Mouse (Mus musculus) spleen, adult 2 months (tissue): ENCODE results near the gene Rcn1.

ENCODE experiments used
- CTCF ChIP-seq: fragments of 200-500 bp; IDR thresholded peaks from 2 replicates; pipeline ENCODE4 v1.5.1; 2011; ENCODE audit warnings: mild to moderate bottlenecking, inconsistent platforms; ENCODE audit not compliant: insufficient read depth, insufficient read length, insufficient replicate concordance; ENCODE audit errors: extremely low read depth
- POLR2A ChIP-seq: fragments of 200-500 bp; IDR thresholded peaks from 2 replicates; pipeline ENCODE4 v1.6.1; 2011; ENCODE audit warnings: low read depth, low read length, inconsistent platforms

DNA sequence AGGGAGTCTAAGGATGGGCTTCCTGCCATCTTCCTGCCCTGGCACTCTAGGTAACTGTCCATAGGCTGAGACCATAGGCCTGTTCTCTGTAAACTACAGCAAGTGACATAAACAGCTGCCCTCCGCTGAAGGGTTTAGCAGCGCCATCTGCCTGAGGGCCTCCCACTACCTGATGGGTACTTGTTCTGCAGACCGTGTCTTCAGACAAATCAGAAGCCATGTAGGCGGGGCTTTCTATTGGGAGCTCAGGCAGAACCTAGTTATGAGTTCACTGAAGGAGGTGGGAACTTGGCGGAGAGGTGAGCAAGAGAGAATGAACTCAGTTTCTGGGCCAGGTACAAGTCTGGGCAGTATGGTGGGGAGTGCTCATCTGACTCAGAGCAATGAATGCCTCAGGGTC, 26.4 kb downstream of the Rcn1 start:
- TF ChIP-seq CTCF (no peak), POLR2A (no peak)
